Mouse (Mus musculus): ENCODE results near the gene St6galnac1.
"Not testable (repeated sequence)": the region's sequence is repeated elsewhere in the genome, so short reads cannot be mapped to it uniquely, and the experiment has no call there.

St6galnac1 gene

DNA sequence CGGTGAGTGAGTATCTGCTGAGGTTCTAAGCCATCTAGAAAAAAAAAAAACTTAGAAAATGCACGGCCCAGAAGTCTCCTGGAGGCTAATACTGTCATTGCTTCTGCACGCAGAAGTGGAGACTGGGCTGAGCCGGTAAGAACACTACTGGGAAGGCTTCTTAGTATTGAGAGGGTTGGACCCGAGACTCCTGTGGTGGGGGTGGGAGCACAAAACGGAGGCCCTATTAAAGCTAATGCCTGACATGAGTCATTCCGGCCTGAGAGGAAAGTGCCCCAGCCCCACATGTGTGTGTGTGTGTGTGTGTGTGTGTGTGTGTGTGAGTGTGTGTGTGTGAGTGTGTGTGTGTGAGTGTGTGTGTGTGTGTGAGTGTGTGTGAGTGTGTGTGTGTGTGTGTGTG is 31.8 kb upstream of the St6galnac1 start:
- DNase-seq: no peak

DNA sequence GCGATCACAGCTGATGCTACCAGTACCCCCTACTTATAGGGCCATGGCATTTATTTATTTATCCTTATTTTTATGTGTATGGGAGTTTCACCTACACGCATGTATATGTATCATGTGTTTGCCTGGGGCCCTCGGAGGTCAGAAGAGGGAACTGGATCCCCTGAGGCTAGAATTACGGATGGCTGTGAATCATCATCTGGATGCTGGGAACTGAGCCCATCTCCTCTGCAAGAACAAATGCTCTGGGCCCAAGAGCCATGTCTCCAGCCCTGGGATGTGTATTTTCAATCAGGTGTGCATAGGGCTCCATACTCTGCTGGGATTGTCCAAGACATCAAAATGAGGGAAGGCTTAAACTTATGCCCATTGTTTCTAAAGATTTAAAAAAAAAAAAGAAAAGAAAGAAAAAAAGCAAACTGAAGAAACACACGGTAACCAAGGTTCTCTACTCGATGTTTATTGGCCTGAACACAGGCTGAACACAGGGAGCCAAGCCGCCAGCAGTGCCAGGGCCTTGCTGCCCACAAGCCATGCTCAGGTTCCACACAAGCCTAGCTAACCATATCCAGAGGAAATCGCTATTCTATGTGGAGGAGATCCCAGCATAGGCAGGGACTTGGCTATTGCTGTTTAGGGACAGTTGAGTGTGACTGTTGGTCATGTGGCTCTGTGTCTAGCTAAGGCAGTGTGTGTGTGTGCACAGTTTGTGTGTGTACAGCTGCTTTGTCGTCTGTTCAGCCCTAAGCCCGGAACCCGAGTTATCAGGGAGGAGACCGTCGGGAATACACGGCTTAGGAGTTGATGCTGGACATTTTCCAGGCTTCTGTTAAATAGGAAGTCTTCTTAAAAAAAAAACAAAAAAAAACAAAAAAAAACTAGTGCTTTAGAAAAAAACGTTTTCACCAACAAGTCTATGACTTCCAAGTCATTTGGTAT is 31.1 kb upstream of the St6galnac1 start:
- no peak for DNase-seq

DNA sequence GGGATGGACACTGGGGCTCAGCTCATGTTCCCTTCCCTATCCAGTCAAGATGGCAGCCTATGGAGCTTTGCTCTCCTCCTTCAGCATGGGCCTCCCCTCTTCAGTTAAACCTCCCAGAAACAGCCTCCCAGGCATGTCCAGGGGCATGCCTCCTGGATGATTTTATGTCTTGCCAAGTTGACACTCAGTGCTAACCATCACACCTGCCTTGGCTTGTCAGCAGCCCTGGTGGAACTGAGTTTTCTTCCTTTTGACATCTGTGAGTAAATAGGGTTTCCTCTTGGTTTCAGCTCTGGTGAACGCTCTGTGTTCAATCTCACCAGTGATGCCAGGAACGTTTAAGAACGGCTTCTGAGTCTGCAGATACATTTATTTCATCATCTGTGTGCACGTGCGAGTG is 27.4 kb upstream of the St6galnac1 start:
- no peak for DNase-seq

DNA sequence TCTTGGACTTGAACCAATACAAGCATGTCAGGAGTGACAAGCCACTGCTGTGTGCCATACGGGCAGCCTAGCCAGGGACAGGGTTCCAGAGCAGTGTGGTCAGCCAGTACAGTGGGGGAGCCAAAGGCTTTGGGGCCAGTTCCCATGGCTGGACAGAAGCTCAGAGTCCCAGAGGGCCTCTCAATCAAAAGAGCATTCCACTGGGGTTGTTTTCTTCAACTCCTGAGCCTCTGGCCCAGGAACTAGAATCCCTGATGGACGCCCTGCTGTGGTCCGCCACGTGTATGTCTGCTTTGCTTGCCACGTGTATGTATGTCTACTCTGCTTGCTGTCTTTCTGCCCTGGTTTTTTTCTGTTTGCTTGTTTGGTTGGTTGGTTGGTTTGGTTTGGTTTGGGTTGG is 25.8 kb upstream of the St6galnac1 start:
- DNase-seq: no peak

DNA sequence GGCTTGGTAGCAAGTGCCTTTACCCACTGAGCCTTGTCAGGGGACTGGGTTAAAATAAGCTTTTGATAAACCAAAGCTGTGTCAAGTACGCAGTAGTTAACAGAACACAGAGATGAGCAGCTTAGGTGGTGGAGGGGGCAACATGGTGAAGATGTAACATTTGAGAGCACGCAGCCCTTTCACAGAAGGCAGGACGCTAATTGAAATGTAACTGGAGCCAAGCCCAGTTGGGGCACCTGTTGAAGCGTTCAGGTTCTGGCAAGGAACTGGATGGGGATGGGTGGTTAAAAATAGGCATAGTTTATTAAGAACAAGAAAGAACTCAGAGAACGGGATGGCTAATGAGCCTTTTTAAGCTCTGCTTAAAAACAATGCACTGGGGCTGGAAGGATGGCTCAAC is 24.1 kb upstream of the St6galnac1 start:
- peak; percentile 14 for DNase-seq

DNA sequence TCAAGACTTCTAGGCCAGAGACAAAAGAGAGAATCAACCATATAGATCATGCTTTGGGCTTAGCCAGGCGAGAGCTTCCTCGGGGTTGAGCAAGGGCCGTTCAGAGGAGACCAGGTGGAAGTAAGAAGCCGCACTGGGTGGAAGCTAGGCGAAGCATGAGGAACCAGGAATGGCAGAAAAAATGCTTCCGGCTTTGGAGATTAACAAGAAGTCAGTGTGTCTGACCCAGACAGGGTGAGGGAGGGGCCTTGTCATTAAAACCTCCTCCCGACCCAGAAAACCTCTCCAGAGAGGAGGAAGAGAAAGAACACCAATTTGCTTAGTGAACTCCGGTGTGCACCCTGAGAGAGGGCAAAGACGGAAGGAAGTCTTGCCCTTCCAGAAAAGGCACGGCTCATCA is 8.9 kb upstream of the St6galnac1 start:
- no peak for DNase-seq

DNA sequence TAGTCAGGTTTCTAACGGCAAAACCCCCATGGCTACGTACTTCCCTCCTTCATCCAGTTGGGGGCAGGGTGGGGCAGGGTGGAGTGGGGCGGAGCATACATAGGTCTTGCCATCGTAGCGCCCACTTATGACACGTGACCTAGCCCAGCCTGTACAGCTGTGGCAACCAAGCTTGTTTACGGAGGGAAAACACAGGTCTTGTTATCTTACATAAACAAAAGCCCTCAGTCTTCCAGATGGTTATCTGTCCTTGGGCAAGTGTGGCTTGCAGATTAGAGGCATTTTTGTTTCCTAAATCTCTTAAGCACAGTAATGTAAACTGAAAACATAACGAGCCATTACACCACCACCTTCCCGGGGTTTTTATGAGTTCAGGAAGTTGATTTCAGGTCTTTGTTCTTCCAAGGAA is 7.4 kb upstream of the St6galnac1 start:
- DNase-seq: no peak

DNA sequence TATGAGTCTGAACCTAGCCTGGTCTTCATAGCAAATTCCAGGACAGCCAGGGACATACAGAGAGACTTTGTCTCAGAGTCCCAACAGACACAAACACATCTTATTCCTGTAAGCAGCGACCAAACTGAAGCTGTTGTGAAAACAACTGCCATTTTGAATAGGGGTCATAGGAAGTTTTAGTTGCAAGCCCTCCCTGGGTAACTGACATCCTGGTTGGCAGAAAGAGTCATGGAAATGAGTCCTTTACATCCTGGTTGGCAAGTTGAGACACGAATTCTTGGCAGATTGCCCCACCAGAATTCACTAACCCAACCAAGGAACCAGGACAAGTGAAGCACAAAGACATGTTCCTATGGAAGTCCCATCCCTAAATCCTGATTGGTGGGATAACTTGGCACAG is 2.1 kb downstream of the St6galnac1 start:
- no peak for DNase-seq

DNA sequence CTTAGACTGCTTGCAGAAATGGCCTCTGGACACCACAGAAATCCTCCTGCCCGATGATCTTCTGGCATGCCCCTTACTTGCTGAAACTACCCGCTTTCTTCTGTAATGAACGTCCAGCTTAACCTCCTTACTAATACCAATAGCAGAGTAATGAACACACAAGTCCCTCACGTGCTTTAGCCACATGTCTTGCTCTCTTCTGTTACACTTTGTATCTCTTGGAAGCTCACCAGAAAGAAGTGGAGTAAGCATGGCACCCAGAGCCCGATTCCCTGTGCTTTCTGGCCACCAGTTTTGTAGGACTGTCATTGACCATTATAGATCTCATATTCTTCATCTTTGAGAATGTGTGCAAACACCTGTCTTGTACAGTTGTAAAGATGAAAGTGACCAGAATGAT is 5.4 kb downstream of the St6galnac1 start:
- no peak for DNase-seq

DNA sequence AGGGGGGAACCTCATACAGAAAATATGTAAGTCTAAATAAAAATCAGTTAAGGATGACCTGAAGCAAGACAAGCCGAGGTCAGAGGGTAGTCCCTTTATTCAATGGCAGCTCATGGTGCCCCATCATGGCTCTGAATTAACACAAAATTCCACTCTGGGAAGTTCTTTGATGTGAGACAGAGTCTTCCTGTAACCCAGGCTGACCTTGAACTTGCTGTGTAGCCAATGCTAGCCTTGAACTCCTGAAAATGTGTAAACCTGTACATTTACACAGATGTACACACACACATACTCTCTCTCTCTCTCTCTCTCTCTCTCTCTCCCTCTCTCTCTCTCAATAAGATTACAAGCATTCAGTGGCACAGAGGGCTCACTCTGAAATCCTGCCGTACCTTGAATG is 10.4 kb downstream of the St6galnac1 start:
- no peak for DNase-seq

DNA sequence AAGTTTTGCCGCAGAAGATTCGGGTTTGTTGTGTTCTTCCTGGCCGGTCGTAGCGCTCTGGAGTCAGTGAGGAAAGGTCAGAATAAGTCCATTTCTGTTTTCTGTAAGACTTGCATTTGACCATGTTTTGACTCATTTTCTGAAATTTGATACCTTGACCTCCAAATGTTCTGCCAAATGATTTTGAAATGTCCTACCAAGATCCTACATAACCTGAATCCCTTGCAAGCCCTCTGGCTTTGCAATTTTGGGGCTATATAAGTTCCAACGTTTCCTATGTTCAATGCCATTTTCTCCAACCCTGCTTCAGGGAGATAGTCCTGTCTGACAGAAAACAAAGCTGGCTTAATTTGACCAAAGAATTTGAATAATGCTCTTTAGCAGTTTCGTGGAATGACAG is 11.0 kb downstream of the St6galnac1 start:
- no peak for DNase-seq

DNA sequence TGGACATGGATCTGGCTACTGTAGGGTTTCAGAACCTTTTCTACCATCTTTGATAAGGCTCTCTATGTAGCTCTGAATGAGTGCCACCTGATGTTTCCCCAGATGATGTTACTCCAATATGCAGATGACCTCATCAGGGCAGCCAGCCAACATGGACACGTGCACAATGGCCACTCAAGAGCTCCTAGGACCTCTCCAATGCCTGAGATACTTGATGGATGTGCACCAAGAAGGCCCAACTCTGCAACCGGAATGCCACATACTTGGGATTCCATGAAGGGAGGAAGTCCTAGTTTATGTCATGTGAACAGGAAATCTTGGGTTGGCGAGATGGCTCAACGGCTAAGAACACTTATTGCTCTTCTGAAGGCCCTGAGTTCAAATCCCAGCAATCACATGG is 20.1 kb downstream of the St6galnac1 start:
- DNase-seq: no peak

DNA sequence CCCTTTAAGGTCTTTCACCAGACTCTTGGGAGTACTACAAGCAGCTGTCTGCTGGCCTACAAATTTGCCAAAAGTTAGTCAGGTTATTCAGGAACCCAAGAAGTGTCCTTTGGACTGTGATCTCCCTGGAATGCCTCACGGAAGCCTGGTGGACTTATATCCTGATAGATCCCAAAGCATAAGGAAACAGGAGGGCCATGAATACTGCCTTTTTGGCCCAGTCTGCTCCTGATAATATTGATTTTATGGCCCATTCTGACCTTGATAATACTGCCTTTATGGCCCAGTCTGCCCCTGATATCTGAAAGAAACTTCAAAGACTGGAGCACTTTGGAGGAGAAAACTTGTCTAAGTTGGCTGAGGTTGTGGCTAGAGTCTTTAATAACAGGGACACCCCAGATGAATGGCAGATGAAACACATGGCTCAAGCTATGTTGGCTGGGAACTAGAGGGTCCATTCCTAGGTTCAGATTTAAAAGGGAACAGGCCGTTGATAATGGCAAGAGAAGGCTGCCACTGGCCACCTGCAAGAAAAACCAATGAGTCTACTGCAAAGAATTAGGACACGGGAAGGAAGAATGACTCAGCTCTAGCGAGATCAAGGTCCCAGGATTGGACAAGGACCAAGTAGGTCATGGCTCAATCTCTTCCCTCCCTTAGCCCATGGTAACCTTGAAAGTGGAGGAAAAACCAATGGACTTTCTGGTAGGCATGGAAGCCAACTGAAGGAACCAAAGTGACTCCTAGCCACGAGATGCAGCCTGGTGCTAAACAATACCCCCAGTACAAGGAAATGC is 21.4 kb downstream of the St6galnac1 start:
- DNase-seq: no peak

DNA sequence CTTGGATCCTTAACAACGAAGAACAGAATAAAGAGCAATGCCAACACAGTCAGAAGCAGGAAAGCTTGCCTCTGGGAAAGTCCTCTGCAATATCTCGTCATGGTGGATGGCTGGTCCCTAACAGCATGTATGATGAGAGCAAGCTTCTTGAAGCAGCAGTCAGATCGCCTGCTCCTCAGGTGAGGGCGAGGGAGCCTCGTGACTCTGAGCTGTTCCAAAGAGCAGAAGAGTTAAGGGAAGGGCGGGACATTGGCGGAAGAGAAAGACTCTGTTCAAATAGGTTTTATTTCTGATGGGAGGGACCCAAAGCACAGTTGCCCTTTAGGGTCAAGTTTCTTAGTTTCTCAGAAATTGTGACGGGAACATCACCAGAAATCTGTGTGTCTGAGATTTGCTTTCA is 25.6 kb downstream of the St6galnac1 start:
- DNase-seq: no peak

DNA sequence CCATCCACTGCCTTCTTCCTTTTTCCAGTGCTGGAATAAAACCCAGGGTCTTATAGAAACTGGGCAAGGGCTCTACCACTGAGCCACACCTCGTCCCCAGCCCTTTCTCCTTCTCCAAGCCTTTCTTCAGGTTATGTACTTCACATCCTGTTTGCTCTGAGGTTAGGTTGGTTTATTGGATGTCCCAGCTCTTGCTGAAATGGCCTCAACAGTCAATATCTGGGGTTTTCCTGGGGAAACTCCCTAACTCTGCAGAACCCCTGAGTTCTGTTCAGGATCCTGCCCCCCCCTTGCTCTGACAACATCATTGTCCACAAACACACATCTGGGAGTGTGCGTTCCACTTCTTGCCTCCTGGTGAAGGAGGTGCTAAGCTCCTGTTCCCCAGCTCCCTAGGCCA is 26.6 kb downstream of the St6galnac1 start:
- not testable (repeated sequence) for DNase-seq

DNA sequence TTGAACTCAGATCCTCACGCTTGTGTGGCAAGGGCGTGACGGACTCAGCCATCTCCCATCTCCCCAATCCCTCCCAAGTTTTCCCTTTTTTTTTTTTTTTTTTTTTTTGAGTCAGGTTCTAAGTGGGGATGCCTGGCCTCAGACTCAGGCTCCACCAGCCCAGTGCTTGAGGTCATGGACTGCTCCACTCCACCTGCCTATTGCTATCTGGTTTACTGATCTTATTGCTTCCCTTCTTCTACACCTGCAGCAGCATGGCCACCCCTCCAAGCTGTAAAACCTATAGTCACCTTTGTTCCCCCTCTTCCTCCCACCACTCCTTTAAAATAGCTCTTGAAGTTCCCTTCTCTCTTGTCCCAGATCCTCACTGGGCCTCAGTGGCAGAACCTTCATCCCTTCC is 28.5 kb downstream of the St6galnac1 start:
- not testable (repeated sequence) for DNase-seq

DNA sequence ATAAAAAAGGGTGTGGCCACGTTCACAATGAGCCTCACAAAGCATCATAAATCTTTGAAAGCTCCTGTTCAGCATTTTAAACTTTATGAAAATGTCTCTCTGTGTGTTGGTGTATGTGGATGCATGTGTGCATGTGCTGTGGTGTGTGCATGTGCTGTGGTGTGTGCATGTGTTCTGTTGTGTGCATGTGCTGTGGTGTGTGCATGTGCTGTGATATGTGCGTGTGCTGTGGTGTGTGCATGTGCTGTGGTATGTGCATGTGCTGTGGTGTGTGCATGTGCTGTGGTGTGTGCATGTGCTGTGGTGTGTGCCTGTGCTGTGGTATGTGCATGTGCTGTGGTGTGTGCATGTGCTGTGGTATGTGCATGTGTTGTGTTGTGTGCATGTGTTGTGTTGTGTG is 29.9 kb downstream of the St6galnac1 start:
- not testable (repeated sequence) for DNase-seq

DNA sequence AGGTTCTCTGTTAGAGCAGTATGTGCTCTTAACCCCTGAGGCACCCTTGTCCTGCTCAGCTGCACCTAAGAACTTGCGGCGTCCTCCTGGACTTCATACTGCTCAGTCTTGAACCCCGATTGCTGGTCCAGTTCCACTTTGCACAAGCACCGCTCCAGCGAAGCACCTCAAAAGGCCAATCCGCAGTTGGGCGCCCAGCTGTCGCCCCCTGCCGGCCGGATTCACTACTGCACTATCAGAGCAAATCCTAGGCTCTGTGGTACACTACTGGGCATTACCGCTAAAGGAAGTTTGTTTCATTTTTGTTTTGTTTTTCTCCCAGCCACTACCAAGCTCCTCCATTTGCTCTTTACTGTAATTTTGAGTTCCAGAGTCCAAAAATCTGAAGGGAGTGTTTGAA is 36.9 kb downstream of the St6galnac1 start:
- DNase-seq: no peak

DNA sequence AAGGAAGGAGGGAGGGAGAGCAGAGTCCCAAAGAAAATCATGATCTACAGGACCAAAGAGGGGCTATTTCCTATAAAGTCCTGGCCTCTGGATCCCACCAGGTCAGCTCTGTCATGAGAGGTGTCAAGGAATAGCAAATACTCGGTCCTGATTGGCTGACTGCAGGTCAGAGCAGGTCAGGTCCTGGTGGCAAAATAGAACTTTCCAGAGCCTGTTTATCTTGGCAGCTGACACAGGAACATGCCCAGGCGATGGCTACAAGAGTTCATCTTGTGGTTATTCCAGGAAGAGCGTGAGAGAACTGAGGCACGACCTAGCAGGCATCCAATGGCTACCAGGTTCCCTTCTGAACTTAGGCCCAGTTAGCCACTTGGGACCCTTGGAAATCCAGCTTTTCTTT is 42.8 kb downstream of the St6galnac1 start:
- no peak for DNase-seq

DNA sequence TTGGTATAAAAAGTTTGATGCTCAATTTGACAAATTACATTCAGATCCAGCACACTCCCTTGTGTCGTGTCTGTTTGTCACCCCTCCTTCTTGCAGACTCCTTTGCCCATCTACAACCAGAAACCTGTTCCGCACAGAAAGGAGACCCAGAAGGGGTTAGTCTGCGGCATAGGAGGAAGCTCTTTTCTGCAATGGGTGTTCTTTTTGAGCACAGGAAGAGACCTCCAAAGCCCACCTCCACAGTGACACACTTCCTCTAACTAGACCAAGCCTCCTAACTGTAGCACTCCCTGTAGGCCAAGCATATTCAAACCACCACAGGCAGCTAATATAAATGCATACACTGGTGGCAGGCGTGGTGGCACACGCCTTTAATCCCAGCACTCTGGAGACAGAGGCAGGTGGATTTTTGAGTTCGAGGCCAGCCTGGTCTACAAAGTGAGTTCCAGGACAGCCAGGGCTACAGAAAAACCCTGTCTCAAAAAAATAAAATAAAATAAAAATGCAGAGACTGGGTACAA is 44.2 kb downstream of the St6galnac1 start:
- not testable (repeated sequence) for DNase-seq

DNA sequence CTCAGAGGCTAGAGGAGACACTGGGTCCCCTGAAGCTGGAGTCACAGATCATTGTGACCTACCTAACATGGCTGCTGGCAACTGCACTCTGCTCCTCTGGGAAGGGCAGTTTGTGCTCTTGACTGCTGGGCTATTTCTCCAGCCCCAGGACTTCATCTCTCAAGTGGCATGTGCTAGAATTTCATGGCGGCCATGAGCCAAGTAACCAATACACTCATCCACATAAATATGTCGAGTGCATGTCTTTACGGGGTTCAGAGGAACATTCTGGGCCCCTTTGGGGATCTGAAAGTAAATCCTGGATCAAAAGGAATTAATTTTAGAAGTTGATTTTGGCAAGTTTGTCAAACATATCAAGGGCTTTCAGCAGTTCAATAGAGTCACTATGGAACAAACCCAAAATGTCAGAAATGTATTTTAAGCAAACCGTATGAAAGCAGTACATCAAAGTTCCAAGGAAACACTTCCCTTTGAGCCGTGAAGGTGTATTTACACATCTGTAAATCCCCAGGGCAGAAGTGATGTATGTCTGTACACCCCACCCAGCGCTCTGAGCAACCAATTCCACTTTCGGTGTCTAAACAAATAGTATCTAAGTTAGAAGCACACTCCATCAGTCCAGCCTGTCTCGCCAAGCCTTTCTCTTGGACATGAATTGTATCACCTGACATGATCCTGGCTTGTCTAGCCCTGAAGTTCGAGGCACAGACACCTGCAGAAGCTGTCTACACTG is 45.9 kb downstream of the St6galnac1 start:
- no peak for DNase-seq

DNA sequence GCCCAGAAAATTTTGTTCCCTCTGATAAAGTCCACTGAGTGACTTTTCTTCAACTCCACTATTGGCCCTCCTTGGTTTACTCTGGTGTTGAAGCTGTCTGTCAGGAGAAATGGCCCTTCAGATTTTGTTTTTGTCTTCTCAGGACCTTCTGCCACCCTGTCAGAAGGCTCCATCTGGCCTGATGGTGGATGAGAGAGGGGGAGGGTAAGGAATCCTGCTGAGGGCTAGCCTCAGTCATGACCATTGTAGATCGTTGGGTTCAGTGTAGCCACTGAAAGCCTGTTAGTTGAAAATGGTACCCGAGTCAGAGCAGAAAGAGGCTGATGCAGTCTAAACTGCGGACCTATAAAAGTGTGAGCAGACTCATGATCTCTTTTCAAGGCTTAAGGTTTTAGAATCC is 49.2 kb downstream of the St6galnac1 start:
- DNase-seq: no peak
